Mouse (Mus musculus) lung, postnatal 14 days (tissue): ENCODE data around the gene Psmd9.
A peak's percentile ranks its signal among the peaks of the same experiment; 100 is the strongest.

Experiments used
- DNase-seq: peaks from one replicate; pipeline ENCODE4 v3.0.0; 2021

Psmd9 gene

DNA sequence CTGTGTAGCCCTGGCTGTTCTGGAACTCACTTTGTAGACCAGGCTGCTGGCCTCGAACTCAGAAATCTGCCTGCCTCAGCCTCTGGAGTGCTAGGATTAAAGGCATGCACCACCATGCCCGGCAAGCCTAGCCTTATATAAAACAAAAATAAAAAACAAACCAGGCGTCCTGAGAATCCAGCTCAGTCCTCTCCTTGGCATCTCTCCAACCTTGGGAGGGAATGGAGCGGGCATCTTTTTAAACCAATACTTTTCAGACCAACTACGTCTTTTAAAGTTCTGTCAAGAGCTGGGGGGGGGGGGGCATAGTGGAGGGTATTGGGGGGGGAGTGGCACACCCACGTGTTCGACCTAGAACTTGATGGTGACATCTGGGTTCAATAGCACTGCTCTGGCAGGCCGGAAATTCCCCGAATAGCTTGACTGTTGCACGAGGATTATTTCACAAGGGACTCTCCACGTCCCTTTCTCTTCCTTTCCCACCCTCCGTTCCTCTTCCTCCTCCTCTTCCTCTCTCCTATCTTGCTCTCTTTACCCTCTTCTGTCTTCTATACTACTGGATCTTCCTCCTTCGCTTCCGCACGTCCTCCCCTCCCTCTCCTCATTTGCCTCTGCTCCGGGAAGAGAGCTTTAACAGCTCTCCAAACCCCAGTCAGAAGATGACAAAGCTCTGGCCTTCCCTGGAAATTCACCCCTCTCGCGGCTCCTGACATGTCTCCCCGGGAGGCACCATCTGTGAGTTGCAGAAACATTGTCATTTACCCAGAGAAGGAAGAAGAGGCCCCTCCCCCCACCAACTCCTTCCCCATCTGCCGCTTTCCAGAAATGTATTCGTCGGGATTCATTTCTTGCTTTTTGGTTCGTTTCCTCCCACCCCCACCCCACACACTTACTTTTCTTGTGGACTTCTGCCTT lies 87.9 kb downstream of the Psmd9 start:
- peak; percentile 37 for DNase-seq

- peak; percentile 73 for DNase-seq
Measured at GRCm38 (mm10) chr5:123258990-123259389, 89.8 kb downstream of the Psmd9 start.

- no peak for DNase-seq
Measured at GRCm38 (mm10) chr5:123260698-123261097, 91.5 kb downstream of the Psmd9 start.

DNA sequence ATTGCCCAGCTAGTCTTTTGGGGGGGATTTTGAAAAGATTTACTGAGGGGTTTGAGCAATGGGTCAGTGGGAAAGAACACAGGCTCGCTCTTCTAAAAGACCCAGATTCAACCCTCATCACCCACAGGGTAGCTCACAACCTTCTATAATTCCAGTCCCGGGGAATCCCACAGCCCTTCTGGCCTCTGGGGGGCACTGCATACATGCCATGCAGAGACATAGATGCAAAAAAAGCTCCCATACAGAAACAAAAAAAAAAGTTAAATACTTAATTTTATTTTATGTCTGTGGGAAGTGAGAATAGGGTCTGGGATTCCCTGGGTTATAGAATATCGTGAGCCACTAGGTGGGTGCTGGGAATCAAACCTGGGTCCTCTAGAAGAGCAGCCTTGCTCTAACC lies 97.7 kb downstream of the Psmd9 start:
- DNase-seq, result no peak

DNA sequence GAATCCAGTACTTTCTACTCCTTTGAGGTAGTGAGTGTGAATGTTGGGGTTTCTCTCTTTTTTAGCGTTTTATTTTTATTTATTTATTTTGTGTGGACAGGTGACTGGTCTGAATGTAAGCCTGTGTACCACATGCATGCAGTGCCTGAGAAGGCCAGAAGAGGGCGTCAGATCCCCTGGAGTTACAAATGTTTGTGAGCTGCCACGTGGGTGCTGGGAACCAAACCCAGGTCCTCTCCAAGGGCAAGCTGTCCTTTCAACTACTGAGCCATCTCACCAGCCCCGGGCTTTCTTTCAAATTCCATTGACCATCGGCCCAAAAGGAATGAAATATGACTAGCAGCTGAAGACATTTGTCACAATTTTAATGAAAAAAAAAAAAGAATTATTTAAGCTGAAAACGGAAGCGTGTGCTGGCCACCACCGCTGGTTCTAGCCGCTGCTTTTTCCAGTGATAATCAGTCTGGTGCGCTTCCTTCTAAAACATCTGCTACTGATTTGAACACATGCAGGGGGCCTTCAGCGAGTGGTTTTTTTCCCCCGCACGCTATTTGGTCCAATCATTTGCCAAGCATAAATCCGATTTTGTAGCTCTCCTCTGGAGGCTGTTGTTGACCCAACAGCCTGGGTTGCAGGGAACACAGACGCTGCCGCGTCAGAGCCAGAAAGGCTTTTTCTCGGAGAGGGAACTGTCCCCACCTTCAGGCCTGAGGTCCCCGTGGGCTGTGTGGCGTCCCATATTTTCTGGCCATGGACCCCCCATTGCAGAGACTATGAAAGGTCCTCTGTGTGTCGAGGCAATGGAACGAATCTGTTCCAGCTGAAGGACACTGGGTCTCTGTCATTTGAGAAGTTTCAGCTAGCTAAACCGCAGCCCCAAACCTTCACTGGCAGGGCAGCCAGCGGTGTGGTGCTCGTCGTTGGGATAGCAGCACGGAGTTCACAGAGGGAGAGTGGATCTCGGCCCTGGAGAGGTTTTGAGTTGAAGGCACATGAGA lies 99.6 kb downstream of the Psmd9 start:
- DNase-seq, result no peak

- no peak for DNase-seq
Measured at GRCm38 (mm10) chr5:123270917-123271316, 101.7 kb downstream of the Psmd9 start.

- no peak for DNase-seq
Measured at GRCm38 (mm10) chr5:123272927-123273326, 103.7 kb downstream of the Psmd9 start.

- DNase-seq, result peak; percentile 8
Measured at GRCm38 (mm10) chr5:123276636-123277341, 107.6 kb downstream of the Psmd9 start.

DNA sequence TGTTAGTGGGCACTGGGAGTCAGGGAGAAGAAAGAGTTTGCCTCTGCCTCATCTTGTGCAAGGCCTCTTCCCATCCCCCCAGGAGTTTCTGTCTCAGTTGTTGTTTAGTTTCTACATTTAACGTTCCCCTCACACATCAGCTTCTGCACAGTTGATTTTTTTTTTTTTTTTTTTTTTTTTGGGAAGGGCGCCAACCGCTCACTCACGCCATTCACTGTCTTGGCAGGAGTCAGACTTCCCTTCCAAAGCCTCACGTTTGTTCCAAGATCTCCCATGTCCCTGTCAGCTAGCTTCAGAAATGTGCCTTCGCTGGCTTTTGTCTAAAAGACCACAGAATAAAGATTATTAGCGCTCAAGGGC lies 108.1 kb downstream of the Psmd9 start:
- DNase-seq, result peak; percentile 33

GRCm38 (mm10) chr5:123277704-123278103 lies 108.5 kb downstream of the Psmd9 start:
- no peak for DNase-seq

GRCm38 (mm10) chr5:123279248-123279647 lies 110.0 kb downstream of the Psmd9 start:
- no peak for DNase-seq

DNA sequence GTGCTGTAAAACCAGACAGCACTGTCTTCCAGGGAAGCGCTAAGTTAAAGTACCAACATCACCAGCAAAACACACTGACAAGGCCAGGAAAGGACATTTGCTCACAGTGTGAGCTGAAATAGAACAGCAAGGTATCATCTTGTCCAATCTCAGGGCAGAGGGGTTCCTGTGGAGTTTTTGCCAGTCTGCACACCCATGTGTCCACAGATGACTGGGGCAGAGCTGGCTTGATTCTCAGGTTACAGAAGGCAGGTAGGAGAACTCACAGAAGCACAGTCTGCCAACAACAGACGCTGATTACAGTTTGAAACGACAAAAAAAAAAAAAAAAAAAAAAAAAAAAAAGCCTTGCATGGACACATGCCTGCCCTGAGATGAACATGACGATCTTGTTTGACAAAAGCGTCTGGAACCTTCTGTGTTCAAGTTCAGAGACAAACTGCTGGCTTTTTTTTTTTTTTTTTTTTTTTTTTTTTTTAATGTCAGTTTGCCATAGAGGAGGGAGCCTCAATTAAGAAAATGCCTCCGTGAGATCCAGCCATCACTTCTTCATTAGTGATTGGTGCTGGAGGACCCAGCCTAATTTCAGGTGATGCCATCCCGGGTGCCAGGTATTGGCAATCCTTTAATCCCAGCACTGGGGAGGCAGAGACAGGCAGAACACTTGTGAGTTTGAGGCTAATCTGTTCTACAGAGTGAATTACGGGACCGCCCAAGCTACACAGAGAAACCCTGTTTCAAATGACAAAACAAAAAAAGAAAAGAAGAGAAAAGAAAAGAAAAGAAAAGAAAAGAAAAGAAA lies 112.3 kb downstream of the Psmd9 start:
- DNase-seq, result no peak

GRCm38 (mm10) chr5:123285174-123285573 lies 116.0 kb downstream of the Psmd9 start:
- DNase-seq, result peak; percentile 58

DNA sequence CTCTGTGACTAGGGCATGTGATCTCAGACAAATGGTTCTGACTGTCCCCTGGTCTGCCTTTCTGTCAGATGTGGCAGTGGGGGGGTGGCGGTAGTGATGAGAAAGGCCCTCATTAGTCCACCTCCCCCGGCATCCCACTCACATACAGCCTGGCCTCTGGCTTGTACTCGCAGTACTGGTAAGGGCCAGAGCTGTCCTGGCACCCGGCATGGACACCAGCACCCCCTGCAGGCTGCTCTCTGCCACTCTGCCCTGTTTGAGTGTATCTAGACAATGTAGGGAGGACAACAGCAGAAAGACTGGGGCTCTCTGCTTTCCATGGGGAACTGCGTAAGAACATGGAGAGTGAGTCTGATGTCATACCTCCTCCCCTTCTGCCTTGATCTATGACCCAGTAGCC lies 118.9 kb downstream of the Psmd9 start:
- peak; percentile 28 for DNase-seq

- no peak for DNase-seq
Measured at GRCm38 (mm10) chr5:123294653-123295052, 125.4 kb downstream of the Psmd9 start.

GRCm38 (mm10) chr5:123296224-123296806 lies 127.1 kb downstream of the Psmd9 start:
- peak; percentile 39 for DNase-seq

DNA sequence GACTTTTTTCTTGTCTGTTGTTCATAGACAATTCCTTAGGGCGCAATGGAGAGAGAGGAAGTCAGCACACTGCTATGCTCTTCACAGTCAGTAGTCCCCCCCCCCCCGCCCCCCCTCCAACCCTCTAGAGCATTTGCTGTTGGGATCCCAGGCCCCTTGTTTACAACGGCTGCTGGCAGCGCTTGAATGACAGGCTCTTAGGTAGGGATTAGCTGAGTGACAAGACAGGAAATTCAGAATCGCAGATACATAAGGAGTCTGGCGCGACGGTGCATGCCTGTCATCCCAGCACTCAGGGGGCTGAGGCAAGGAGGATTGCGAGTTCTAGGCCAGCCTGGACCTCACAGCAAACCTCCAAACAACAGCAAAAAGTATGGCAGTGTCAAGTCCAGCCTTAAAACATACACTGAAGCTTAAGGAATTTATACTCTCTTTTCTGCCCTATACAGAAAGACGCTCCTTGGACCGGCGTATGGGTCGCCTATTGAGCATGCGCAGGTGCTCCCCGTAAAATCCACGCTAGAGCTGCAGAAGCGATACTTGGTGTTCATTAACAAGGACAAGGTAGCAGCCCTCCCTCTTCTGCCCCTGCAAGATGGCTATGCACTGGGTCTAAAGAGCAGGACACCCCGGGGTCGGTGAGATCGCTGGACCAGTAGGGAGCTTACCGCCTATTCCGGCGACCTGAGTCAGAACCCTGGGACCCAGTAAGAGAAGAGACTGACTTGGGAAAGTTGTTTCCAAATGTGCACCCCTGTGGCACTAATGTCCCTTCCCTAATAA lies 128.0 kb downstream of the Psmd9 start:
- no peak for DNase-seq

- no peak for DNase-seq
Measured at GRCm38 (mm10) chr5:123297830-123298229, 128.6 kb downstream of the Psmd9 start.

DNA sequence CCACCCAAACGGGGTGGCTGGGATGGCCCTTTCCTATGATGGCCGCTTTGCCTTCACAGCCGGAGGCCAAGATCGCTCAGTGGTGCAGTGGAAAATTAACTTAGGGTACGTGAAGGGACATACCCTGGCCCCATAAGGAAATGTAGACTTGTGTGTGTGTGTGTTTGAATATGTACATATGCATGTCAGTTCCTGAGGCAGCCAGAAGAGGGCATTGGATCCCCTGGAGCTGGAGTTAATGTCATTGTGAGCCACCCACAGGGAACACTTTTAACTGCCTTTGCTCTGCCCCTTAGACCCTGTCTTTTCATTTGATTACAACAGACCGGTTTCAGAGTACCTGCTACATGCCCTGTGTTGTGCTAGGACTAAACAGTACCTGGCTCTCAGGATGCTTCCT lies 129.3 kb downstream of the Psmd9 start:
- DNase-seq, result no peak
